Mouse (Mus musculus) erythroblast, adult 5-6 weeks (primary cell): ENCODE measurements around the gene Gm3417. TPM values are rescaled to one million over a fixed set of nuclear protein-coding genes. Genes with fewer than 3 reads are reported as not detected.
"Not testable (repeated sequence)": the region's sequence is repeated elsewhere in the genome, so short reads cannot be mapped to it uniquely, and the experiment has no call there.

ENCODE experiments used
- ATAC-seq: replicated peaks from 2 replicates; pipeline ENCODE4 v1.8.0; 2016; ENCODE audit warnings: moderate number of reproducible peaks, mild to moderate bottlenecking, moderate TSS enrichment, inconsistent platforms; ENCODE audit not compliant: poor library complexity, low FRiP score, severe bottlenecking
- total RNA-seq, 2 experiments: library from RNA; stranded (forward) in 1 of 2; stranded (reverse) in 1 of 2; fragments of 150-400 nt in 1 of 2; fragments of 200-764, 138-1000 nt in 1 of 2; gene quantifications; 2 replicates each; pipeline versions ENCODE4 v1.2.3 to v1.2.4; 2015 to 2017; ENCODE audit warnings: low replicate concordance in 2 of 2

Gene Gm3417
- total RNA-seq, 2 experiments from 2014 or later: not detected

- peak; percentile 23 for ATAC-seq
Measured at GRCm38 (mm10) chr17:14960520-14960919, 18.1 kb downstream of the Gm3417 start.

- peak; percentile 67 for ATAC-seq
Measured at GRCm38 (mm10) chr17:14959979-14960378, 18.6 kb downstream of the Gm3417 start.

GRCm38 (mm10) chr17:14958686-14959327, 19.8 kb downstream of the Gm3417 start:
- ATAC-seq: no peak

GRCm38 (mm10) chr17:14953452-14953851, 25.1 kb downstream of the Gm3417 start:
- ATAC-seq: peak; percentile 65

GRCm38 (mm10) chr17:14949161-14949827, 29.3 kb downstream of the Gm3417 start:
- no peak for ATAC-seq

- ATAC-seq: no peak
Measured at GRCm38 (mm10) chr17:14944551-14944950, 34.0 kb downstream of the Gm3417 start.

- ATAC-seq: peak; percentile 38
Measured at GRCm38 (mm10) chr17:14943729-14944059, 34.9 kb downstream of the Gm3417 start.

GRCm38 (mm10) chr17:14943009-14943728, 35.4 kb downstream of the Gm3417 start, which contains the start of the genes Wdr27 and 1600012H06Rik:
Wdr27 (minus strand) TSS chr17:14943158.
1600012H06Rik (plus strand) TSS chr17:14943184.
- peak; percentile 99 for ATAC-seq

GRCm38 (mm10) chr17:14942181-14942580, 36.4 kb downstream of the Gm3417 start:
- not testable (repeated sequence) for ATAC-seq

GRCm38 (mm10) chr17:14935841-14936605, 42.6 kb downstream of the Gm3417 start:
- ATAC-seq: no peak

GRCm38 (mm10) chr17:14935280-14935679, 43.3 kb downstream of the Gm3417 start:
- ATAC-seq: not testable (repeated sequence)

- no peak for ATAC-seq
Measured at GRCm38 (mm10) chr17:14931469-14931868, 47.1 kb downstream of the Gm3417 start.

GRCm38 (mm10) chr17:14930697-14931096, 47.9 kb downstream of the Gm3417 start:
- no peak for ATAC-seq

GRCm38 (mm10) chr17:14928631-14929030, 50.0 kb downstream of the Gm3417 start:
- ATAC-seq: no peak

- no peak for ATAC-seq
Measured at GRCm38 (mm10) chr17:14927644-14928218, 50.9 kb downstream of the Gm3417 start.

GRCm38 (mm10) chr17:14921582-14921981, 57.0 kb downstream of the Gm3417 start:
- no peak for ATAC-seq

GRCm38 (mm10) chr17:14917866-14918265, 60.7 kb downstream of the Gm3417 start:
- ATAC-seq: no peak

- ATAC-seq: no peak
Measured at GRCm38 (mm10) chr17:14914401-14914800, 64.2 kb downstream of the Gm3417 start.
